Mouse (Mus musculus): Measurements from ENCODE around the gene Ajuba.

GRCm38 (mm10) chr14:54577089-54577982 is at the start of gene Ajuba:
- no peak for TF ChIP-seq CTCF (IDR thresholded peaks at IDR 0.05; ENCODE audit: control insufficient read depth, insufficient read depth, insufficient read length)
- peak; percentile 30 for TF ChIP-seq MYOD1 (IDR thresholded peaks at IDR 0.05; ENCODE audit: control insufficient read depth, insufficient read length, low read depth)
- TF ChIP-seq CEBPB (IDR thresholded peaks at IDR 0.05; ENCODE audit: low read depth): no peak
- peak; percentile 46 for TF ChIP-seq MAX (IDR thresholded peaks at IDR 0.05)
- no peak for TF ChIP-seq FOSL1 (IDR thresholded peaks at IDR 0.05; ENCODE audit: insufficient read depth, low read length, poor library complexity, severe bottlenecking)

Data from C2C12 (cell line).